Mouse (Mus musculus): ENCODE data around the gene Golga4. TPM values are rescaled to one million over a fixed set of nuclear protein-coding genes. Genes with fewer than 3 reads are reported as not detected.

The Golga4 gene
- polyA plus RNA-seq, 1 experiment from 2014 or later, result 42.9 TPM

DNA sequence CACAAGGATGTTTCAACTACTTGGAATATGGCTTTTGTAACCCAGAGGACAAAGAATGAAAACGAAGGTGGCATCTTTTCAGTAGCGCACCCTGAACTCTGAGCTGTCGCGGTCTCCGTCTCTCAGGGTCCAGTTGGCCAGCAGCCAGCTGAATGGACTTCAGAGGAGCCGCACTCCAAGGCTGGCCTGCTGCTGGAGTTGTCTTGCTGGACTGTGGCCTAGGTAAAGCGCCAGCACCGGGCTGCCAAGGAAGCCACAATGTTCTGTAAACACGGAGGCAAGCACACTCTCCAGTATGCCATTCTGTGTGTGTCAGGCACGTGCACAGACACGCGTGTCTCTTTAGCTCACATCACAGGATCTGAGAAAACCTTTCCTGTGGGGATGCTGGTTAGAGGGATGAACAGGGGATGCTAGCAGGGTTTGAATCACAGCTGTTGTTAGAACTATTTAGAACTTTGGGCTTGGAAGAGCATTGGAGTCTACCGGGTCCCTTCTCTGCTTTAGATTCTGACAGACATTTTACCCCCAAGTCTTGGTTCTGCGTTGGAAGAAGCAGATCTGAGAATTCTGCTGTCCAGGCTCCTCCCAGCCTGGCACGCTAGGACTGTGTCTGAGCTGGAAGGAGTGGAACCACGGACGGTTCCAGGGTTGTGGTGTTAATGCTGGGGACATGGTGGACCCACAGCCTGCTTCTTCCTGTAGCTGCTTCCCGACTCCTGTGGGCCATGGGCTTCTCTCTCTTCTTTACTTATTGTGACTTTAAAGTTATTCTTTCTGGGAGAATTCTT lies 116.5 kb downstream of the Golga4 start:
- 84% methylated on average over 18 of the region's 18 CpGs for WGBS
- ATAC-seq (replicated peaks; ENCODE audit: low FRiP score) (no peak), DNase-seq (ENCODE audit: low spot score) (no peak)
- H3K36me3 ChIP-seq (ENCODE audit: control insufficient read depth, insufficient read depth, low read length), result no peaks in the 10 kb centered on the region
- H3K9ac ChIP-seq (ENCODE audit: low read depth, low read length), result no peak overlapping the region
- H3K27ac ChIP-seq (ENCODE audit: low read depth, low read length), result no peak overlapping the region
- H3K4me2 ChIP-seq, result no peak overlapping the region
- H3K4me3 ChIP-seq (ENCODE audit: low read depth, low read length), result no peak overlapping the region
- H3K27me3 ChIP-seq (replicated peaks; ENCODE audit: control insufficient read depth, insufficient read depth, low read length), result no peaks in the 10 kb centered on the region
- H3K9me3 ChIP-seq (ENCODE audit: control insufficient read depth, low read length), result no peaks in the 10 kb centered on the region
- H3K4me1 ChIP-seq (replicated peaks; ENCODE audit: control insufficient read depth, insufficient read depth, low read length), result peaks cover 5% of the 10 kb centered on the region

DNA sequence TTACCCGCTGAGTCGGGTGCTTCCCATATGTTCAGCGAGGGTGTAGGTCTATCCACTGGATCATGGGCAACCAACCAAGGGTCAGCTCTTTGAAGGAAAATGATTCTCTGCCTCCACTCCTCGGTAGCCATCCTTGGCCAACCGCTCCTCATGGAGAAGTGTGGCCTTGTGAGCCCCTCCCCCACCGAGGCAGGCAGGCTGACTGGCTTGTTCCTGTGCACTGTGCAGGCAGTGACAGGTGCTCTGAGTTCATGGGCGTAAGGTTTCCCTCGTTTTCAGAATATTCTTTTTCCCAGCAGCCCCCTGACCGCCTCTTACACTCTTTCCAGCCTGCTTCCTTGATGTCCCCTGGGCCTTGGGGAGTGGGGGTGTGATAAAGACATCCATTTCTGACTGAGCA lies 117.4 kb downstream of the Golga4 start:
- Histone ChIP-seq H3K27ac (ENCODE audit: low read depth, low read length) (no peak overlapping the region), H3K27me3 (replicated peaks; ENCODE audit: control insufficient read depth, insufficient read depth, low read length) (no peaks in the 10 kb centered on the region), H3K4me2 (no peak overlapping the region), H3K9ac (ENCODE audit: low read depth, low read length) (no peak overlapping the region), H3K4me1 (replicated peaks; ENCODE audit: control insufficient read depth, insufficient read depth, low read length) (peaks cover 5% of the 10 kb centered on the region; the same call in 1 of the 2 replicates), H3K9me3 (ENCODE audit: control insufficient read depth, low read length) (no peaks in the 10 kb centered on the region), H3K4me3 (ENCODE audit: low read depth, low read length) (no peak overlapping the region), H3K36me3 (ENCODE audit: control insufficient read depth, insufficient read depth, low read length) (no peaks in the 10 kb centered on the region)
- no peak for DNase-seq (ENCODE audit: low spot score)
- 65% methylated on average over 9 of the region's 9 CpGs for WGBS
- no peak for ATAC-seq (replicated peaks; ENCODE audit: low FRiP score)

DNA sequence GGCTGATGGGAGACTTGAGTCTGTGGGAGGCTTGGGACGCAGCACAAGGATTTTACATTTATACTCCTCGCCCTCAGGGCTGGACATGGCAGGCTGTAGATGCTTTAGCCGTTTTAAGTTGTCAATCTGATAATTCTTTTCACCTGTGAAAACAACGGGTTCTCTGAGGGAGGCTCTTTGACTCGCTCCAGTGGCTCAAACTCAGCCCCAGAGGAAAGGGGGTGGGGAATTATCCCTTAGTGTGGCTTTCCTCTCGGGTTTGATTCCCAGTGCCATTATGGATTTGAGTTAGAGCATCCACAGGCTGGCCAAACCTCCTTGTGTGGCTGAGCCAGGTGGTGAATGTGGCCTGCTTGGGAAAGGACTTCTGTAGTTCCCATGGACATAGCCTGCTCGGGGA lies 118.1 kb downstream of the Golga4 start:
- Histone ChIP-seq H3K9me3 (ENCODE audit: control insufficient read depth, low read length) (no peaks in the 10 kb centered on the region), H3K4me1 (replicated peaks; ENCODE audit: control insufficient read depth, insufficient read depth, low read length) (peaks cover 5% of the 10 kb centered on the region; the same call in 1 of the 2 replicates), H3K27me3 (replicated peaks; ENCODE audit: control insufficient read depth, insufficient read depth, low read length) (no peaks in the 10 kb centered on the region), H3K9ac (ENCODE audit: low read depth, low read length) (no peak overlapping the region), H3K4me2 (no peak overlapping the region), H3K27ac (ENCODE audit: low read depth, low read length) (no peak overlapping the region), H3K4me3 (ENCODE audit: low read depth, low read length) (no peak overlapping the region), H3K36me3 (ENCODE audit: control insufficient read depth, insufficient read depth, low read length) (no peaks in the 10 kb centered on the region)
- DNase-seq (ENCODE audit: low spot score), result no peak
- 60% methylated on average over 7 of the region's 7 CpGs for WGBS
- no peak for ATAC-seq (replicated peaks; ENCODE audit: low FRiP score)

DNA sequence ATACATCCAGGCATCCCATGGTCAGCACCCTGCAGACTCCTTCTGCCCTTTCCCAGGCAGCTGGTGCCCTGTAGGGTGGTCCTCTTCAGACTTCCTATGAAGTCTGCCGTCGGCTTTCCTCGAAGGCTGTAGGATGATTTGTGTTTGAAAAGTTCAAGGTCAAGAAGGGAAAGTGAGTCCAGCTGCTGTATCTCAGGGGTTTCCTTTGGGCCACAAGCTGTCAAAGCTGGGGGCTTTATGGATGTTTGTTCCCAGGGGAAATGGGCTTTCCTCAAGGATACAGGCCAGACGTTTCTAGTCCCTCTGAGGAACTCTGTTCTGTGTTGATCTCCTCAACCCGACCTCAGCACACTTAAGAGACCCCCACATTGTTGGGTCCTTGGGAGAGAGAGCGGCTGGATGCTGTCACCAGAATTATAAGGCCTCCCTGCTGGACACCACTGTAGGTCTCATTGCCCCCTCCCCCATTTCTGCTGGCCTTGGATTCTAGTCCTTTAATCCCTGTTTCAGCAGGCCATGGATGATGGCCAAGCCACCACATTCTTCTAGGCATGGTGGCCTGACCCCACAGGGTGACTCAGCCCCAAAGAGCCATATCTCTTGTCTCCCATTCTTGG lies 123.8 kb downstream of the Golga4 start:
- WGBS, result 61% methylated on average over 6 of the region's 6 CpGs

More for the DNA sequence above, 123.8 kb downstream of the Golga4 start:
- ATAC-seq (replicated peaks; ENCODE audit: low FRiP score), result no peak
- no peak for DNase-seq (ENCODE audit: low spot score)
- no peak overlapping the region for H3K4me3 ChIP-seq (ENCODE audit: low read depth, low read length)
- H3K9ac ChIP-seq (ENCODE audit: low read depth, low read length), result no peak overlapping the region
- no peaks in the 10 kb centered on the region for H3K27me3 ChIP-seq (replicated peaks; ENCODE audit: control insufficient read depth, insufficient read depth, low read length)
- H3K27ac ChIP-seq (ENCODE audit: low read depth, low read length), result no peak overlapping the region
- H3K9me3 ChIP-seq (ENCODE audit: control insufficient read depth, low read length), result no peaks in the 10 kb centered on the region
- H3K4me1 ChIP-seq (replicated peaks; ENCODE audit: control insufficient read depth, insufficient read depth, low read length), result peaks cover 9% of the 10 kb centered on the region
- no peak overlapping the region for H3K4me2 ChIP-seq
- H3K36me3 ChIP-seq (ENCODE audit: control insufficient read depth, insufficient read depth, low read length), result no peaks in the 10 kb centered on the region

Other genes with a start within 250 kb of the Golga4 start
- not detected in 2 replicates for gene Eomes, start 28.1 kb upstream of the Golga4 start, polyA plus RNA-seq (2014; fragmentation: Nextera tagmentation; extraction: Ambion mirVana)
- 6.2 and 7.0 TPM in 2 replicates for gene Itga9, start 100.4 kb downstream of the Golga4 start, polyA plus RNA-seq (2014; fragmentation: Nextera tagmentation; extraction: Ambion mirVana)

All from liver, embryonic 11.5 days (tissue).